Mouse (Mus musculus): ENCODE results near the gene Adgrv1.
A peak's percentile ranks its signal among the peaks of the same experiment; 100 is the strongest.

The Adgrv1 gene

GRCm38 (mm10) chr13:81426896-81427755, 205.8 kb downstream of the Adgrv1 start:
- DNase-seq (ENCODE audit: extremely low read depth, low read depth, low spot score) = no peak

DNA sequence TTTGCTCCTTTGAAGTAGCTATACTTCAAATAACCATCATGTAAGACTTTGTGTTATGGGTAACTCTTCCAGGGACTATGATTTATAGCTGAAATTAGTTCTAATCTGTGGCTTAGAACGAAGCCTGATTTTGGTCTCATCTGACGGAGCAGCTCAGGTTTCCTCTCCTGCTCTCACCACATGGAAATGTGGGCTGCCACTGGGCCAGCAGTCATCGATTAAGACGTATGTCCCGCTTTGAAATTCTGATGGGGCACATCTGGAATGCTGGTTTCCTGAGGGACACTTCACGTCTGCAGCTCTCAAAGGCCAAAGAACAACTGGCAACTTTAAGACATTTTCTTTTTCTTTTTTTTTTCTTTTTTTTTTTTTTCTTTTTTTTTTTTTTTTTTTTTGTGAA, 207.8 kb downstream of the Adgrv1 start:
- no peak for DNase-seq (ENCODE audit: extremely low read depth, low read depth, low spot score)

GRCm38 (mm10) chr13:81424002-81424401, 209.0 kb downstream of the Adgrv1 start:
- DNase-seq (ENCODE audit: extremely low read depth, low read depth, low spot score) = no peak

DNA sequence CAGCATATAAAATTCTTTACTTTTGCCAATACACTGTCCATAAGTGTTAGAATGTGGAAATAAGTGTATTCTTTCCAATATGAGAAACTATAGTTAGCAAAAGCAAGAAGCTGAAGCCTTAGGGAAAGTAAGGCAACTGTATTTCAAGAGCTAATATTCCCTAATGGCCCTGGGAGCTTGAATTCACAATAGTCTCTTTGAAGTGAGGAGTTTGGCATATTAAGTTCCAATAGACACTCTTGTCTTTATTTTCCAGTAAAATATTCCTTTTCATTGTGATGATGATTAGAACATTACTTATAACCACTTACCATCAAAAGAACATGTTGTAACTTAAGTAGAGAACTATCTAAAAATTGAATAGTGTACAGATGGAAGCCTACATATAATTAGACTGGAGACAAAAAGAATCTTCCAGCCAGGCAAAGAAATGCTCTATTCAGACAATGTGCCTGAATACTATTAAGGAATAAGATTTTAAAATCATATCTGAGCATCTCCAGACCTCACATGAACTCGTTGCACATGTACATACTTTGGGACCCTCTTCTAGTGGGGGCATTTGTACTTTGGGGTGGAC, 225.0 kb downstream of the Adgrv1 start:
- no peak for DNase-seq (ENCODE audit: extremely low read depth, low read depth, low spot score)

DNA sequence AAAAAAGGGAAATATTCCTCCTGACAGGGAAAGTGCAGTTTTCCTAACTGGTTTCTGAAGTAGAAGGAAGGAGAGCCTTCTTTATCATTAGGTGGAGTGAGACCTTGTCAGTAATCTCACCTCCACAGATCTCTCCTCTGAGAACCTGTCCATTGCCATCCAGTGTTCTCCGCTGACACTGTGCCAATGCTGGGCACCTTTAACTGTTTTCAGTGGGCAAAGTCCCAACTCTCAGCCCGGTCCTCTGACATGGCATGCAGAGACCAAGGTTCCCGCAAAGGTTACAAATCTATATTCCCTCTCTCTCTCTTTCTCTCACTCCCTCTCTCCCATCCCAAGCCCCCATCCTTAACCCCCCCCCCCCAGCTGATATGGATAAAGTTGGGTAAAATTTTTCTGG, 230.1 kb downstream of the Adgrv1 start:
- DNase-seq (ENCODE audit: extremely low read depth, low read depth, low spot score) = no peak

DNA sequence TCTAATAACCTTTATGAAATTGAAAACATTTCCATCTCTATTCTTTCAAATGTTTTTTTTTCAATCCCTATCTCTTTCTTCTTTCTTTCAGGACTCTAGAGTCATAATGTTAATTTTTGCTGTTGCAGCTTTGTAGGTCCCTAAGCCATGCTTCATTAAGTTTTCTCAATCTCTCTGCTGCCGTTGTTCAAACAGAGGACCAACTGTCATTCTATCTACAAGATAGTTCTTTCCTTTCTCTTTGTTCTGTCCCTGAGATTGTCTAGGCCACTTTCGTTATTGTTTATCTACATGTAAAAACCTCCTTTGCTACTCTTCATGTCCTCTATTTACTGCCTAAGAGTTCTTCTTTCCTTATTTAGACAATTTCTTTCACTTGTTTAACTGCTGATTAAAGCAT, 230.8 kb downstream of the Adgrv1 start:
- no peak for DNase-seq (ENCODE audit: extremely low read depth, low read depth, low spot score)

DNA sequence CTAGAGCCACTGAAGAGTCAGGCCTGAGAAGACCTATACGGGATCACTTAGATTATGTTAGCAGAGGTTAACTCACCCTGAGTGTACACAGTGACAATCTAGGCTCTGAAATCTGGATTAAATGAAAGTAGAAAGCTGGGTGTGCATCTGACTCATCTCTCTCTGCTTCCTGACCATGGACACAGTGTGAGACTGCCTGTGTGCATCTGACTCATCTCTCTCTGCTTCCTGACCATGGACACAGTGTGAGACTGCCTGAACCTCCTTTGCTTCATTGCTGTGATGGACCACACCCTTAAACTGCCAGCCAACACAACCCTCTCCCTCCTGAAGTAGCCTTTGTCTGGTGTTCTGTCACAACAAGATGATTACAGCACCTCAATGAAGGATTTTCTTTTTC, 231.2 kb downstream of the Adgrv1 start:
- no peak for DNase-seq (ENCODE audit: extremely low read depth, low read depth, low spot score)

- peak; percentile 86 for DNase-seq (ENCODE audit: extremely low read depth, low read depth, low spot score)
These were observed 247.2 kb downstream of the Adgrv1 start for GRCm38 (mm10) chr13:81385597-81386362.

- no peak for DNase-seq (ENCODE audit: extremely low read depth, low read depth, low spot score)
These were observed 251.1 kb downstream of the Adgrv1 start for GRCm38 (mm10) chr13:81381835-81382234.

DNA sequence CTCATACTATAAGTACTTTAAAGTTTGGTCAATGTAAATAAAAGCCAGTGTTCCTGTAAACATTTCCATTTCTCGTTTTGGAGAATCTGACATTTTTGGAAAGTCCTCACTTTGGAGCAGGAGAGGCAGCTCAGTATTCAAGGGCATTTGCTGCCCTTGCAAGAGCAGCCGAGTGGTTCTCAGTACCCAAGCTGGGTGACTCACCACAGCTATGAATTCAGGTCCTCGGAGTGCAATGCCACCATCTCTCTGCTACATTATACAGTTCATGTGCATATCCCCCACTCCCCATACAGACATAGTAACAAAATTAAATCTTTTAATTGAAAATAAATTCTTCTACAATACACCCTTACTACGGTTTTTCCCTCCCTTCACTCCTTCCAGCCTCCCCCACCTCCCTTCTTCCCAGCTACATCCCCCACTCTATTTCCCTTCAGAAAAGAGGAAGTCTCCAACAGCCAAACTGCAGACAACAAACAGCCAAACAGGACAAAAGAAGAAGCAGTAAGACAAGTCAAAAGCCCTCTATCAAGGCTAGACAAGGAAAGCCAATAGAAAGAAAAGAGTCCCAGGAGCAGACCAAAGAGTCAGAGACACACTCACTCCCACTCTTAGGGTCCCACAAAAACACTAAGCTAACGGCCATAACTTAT, 262.0 kb downstream of the Adgrv1 start:
- DNase-seq (ENCODE audit: extremely low read depth, low read depth, low spot score) = no peak

DNA sequence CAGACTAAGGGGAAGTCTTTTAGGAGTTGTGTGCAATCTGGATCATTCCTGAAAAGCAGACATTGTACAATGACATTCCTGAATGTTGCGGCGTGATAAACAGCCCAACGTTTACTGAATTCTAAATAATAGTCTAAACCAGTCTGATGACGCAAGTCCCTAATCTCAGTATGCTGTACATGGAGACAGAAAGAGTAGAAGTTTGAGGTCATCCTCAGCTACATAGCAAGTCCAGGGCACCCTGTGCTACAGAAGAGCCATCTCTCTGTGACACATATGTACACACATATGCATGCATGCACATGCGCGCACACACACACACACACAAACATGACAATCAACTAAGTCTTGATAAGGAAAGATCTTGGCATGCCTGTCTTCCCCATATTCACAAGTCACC, 262.8 kb downstream of the Adgrv1 start:
- DNase-seq (ENCODE audit: extremely low read depth, low read depth, low spot score) = no peak

DNA sequence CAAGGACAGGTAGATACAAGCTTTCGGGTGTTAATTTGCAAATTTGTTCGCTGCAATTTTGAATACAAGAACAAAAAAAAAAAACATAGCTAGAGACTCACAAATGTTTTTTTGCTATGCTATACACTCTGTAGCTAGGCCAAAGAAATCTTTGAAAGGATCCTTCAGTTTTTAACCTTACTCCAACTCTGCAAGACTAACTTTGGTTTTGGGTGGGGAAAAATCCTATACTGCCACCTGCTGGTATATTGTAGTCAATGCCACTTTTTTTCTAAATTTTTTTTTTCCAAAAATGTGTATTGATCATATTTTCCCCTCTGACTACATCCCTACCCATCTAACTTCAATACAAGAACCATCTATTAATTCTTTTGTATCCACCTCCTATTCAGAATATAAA, 263.4 kb downstream of the Adgrv1 start:
- DNase-seq (ENCODE audit: extremely low read depth, low read depth, low spot score) = no peak

DNA sequence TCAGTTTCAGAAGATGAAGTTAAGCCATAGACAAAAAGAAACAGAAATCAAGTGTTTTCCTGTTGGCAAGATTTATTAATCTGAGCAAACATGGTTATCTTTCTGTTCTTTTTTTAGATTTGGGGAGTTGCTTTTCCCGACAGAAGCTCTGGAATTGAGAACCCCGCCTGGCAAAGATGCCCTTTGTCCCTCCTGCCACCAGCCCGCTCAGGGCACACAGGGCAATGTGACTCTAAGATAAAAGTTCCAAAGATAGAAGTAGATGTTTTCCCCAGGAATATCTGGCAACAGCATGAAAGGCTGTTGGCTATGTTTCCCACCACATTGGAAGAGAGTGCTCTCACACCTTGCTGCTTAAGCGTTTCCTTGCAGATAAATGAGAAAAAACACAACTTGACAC, 264.0 kb downstream of the Adgrv1 start:
- DNase-seq (ENCODE audit: extremely low read depth, low read depth, low spot score) = no peak

DNA sequence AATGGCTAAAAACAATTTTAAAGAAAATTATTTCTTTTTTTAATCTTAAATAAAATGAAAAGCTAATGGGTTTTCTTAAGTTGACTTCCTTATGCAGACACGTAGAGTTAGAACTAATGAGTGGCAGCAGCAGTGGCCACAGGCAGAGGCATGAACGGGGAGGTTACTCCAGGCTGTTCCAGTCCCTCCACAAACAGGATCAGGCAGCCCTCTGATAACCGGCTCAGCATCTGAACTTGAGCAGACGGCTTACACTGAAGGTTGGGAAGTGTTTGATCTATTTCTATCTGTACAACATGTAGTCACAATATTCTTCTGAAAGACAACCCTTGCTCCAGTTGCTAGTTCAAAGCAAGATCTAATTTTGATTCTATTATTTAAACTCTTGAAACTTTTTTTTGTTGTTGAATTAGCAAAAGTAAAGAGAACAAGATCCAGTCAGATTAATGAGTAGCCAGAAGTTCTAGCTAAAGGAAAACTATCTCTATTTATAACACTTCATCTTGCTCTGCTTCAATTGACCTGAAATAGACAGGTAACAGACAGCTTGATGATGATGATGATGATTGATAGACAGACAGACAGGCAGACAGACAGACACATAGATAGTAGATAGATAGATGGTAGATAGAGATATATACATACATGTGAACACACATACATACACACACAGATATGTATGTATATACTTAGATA, 265.1 kb downstream of the Adgrv1 start:
- DNase-seq (ENCODE audit: extremely low read depth, low read depth, low spot score) = no peak

DNA sequence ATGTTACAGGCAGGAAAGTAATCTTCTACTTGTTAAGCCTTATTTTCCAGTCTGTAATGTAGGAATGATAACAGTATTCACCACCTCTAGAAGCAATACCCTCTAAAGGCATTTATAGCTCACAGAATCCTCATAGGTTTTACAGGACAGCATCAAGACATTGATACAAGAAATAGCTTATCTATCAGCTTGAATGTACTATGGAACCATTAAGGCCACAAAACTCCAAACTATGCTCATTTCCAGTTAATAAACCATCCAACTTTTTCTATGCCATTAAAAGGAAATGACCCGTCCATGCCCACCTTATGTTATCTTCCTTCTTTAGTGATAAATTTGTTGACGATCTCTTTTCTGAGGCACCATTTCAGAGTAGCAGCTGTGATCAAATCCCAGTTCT, 272.6 kb downstream of the Adgrv1 start:
- no peak for DNase-seq (ENCODE audit: extremely low read depth, low read depth, low spot score)

GRCm38 (mm10) chr13:81358766-81359165, 274.2 kb downstream of the Adgrv1 start:
- DNase-seq (ENCODE audit: extremely low read depth, low read depth, low spot score) = no peak

DNA sequence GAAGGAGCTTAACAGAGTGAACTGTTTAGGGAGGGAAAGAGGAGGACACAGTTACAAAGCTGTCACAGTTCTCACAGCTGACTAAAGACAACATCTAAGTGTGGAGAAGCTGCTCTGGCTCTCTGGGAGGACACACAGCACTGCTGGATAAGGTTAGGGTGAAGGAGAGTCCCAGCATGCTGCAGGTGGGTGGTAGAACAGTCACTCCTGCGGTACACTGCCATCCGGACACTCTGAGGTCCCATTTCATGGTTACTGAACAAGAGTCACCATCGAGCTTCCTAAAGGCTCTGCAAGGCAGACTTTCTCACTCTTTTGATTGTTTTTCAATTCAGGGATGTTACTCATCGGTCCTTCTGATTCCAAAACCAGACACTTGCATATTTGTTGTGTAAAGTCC, 274.6 kb downstream of the Adgrv1 start:
- DNase-seq (ENCODE audit: extremely low read depth, low read depth, low spot score) = no peak

GRCm38 (mm10) chr13:81357215-81357614, 275.7 kb downstream of the Adgrv1 start:
- DNase-seq (ENCODE audit: extremely low read depth, low read depth, low spot score) = peak; percentile 58

GRCm38 (mm10) chr13:81354587-81354986, 278.4 kb downstream of the Adgrv1 start:
- DNase-seq (ENCODE audit: extremely low read depth, low read depth, low spot score) = no peak

- DNase-seq (ENCODE audit: extremely low read depth, low read depth, low spot score) = no peak
These were observed 280.7 kb downstream of the Adgrv1 start for GRCm38 (mm10) chr13:81352296-81352695.

All from fat pad, adult 2 months (tissue).